Mouse (Mus musculus): ENCODE data around the gene Cul4a. TPM values are rescaled to one million over a fixed set of nuclear protein-coding genes. Genes with fewer than 3 reads are reported as not detected.

The Cul4a gene
- total and polyA plus RNA-seq, 2 experiments from 2014 or later = 59.4 to 101 TPM

DNA sequence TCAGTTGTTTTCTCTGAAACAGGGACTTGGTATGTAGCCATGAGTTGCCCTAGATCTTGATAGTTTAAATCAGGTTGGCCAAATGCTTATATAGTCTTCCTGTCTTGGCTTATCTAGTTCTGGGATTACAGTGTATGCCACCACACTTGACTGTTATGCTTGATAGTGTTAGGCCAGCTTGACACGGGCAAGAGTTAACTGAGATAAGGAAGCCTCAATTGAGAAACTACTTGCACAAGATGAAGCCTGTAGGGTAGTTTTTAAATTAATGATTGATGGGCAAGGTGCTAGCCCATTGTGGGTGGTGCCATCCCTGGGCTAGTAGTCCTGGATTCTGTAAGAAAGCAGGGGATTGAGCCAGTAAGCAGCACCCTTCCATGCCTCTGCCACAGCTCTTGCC, 58.1 kb downstream of the Cul4a start:
- no peak for ATAC-seq
- H3K4me2 ChIP-seq (ENCODE audit: low read depth) = no peak overlapping the region
- peaks cover 7% of the 10 kb centered on the region; the same call in 1 of the 2 replicates for H3K4me1 ChIP-seq (ENCODE audit: insufficient read depth)
- H3K9me3 ChIP-seq (ENCODE audit: low read length) = no peaks in the 10 kb centered on the region
- WGBS = 95% methylated on average over 1 of the region's 1 CpGs
- H3K27ac ChIP-seq (ENCODE audit: low read depth, low read length) = no peak overlapping the region
- H3K36me3 ChIP-seq (ENCODE audit: insufficient read depth) = peaks cover 6% of the 10 kb centered on the region; the same call in 1 of the 2 replicates
- H3K27me3 ChIP-seq (ENCODE audit: insufficient read depth, low read length) = no peaks in the 10 kb centered on the region
- no peak overlapping the region for H3K4me3 ChIP-seq (ENCODE audit: low read depth, low read length)
- no peak overlapping the region for H3K9ac ChIP-seq
- DNase-seq = no peak
- TF ChIP-seq CTCF (IDR thresholded peaks at IDR 0.05; ENCODE audit: low read depth) = no peak

- ATAC-seq = no peak
- Histone ChIP-seq H3K9me3 (ENCODE audit: low read length) (no peaks in the 10 kb centered on the region), H3K4me3 (ENCODE audit: low read depth, low read length) (no peak overlapping the region), H3K4me2 (ENCODE audit: low read depth) (no peak overlapping the region), H3K9ac (no peak overlapping the region), H3K36me3 (ENCODE audit: insufficient read depth) (peaks cover 11% of the 10 kb centered on the region), H3K27me3 (ENCODE audit: insufficient read depth, low read length) (no peaks in the 10 kb centered on the region), H3K4me1 (ENCODE audit: insufficient read depth) (0 out of 2 replicates have a peak, but pooled peaks cover 6% of the 10 kb centered on the region), H3K27ac (ENCODE audit: low read depth, low read length) (no peak overlapping the region)
- 88% methylated on average over 5 of the region's 5 CpGs for WGBS
- DNase-seq = no peak
- no peak for TF ChIP-seq CTCF (IDR thresholded peaks at IDR 0.05; ENCODE audit: low read depth)
Observed at GRCm38 (mm10) chr8:13164361-13164760, 58.9 kb downstream of the Cul4a start.

DNA sequence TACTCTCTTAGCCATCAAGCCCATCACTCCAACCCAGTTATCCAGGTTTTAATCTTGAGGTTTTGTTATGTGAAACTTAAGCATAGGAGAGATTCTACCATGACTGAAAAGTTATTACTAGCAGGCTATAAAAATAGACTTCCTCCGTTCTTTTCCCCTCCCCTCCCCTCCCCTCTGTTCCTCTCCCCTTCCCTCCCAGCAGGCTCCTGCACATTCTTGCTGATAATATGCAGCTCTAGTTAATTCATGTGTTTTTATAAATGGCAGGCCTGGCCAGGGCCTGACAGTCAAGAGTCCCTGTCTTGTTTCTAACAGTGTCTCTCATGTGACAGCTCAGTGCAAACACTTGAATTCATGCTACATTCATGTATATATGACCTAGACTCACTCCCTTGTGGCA, 65.1 kb downstream of the Cul4a start:
- no peak overlapping the region for H3K4me3 ChIP-seq (ENCODE audit: low read depth, low read length)
- H3K36me3 ChIP-seq (ENCODE audit: insufficient read depth) = peaks cover 60% of the 10 kb centered on the region
- WGBS = 69% methylated on average over 1 of the region's 1 CpGs

GRCm38 (mm10) chr8:13174305-13174704, 68.9 kb downstream of the Cul4a start:
- TF ChIP-seq CTCF (IDR thresholded peaks at IDR 0.05; ENCODE audit: low read depth) = no peak
- Histone ChIP-seq H3K27ac (ENCODE audit: low read depth, low read length) (no peak overlapping the region), H3K36me3 (ENCODE audit: insufficient read depth) (peaks cover 80% of the 10 kb centered on the region), H3K9me3 (ENCODE audit: low read length) (no peaks in the 10 kb centered on the region), H3K4me3 (ENCODE audit: low read depth, low read length) (no peak overlapping the region), H3K4me2 (ENCODE audit: low read depth) (no peak overlapping the region), H3K27me3 (ENCODE audit: insufficient read depth, low read length) (no peaks in the 10 kb centered on the region), H3K9ac (no peak overlapping the region), H3K4me1 (ENCODE audit: insufficient read depth) (no peaks in the 10 kb centered on the region)
- no peak for ATAC-seq
- DNase-seq = no peak
- WGBS = 90% methylated on average over 4 of the region's 4 CpGs

More for the DNA sequence above, 65.1 kb downstream of the Cul4a start:
- DNase-seq (no peak), ATAC-seq (no peak)
- no peaks in the 10 kb centered on the region for H3K27me3 ChIP-seq (ENCODE audit: insufficient read depth, low read length)
- no peaks in the 10 kb centered on the region for H3K4me1 ChIP-seq (ENCODE audit: insufficient read depth)
- no peak overlapping the region for H3K27ac ChIP-seq (ENCODE audit: low read depth, low read length)
- H3K9ac ChIP-seq = no peak overlapping the region
- no peaks in the 10 kb centered on the region for H3K9me3 ChIP-seq (ENCODE audit: low read length)
- no peak overlapping the region for H3K4me2 ChIP-seq (ENCODE audit: low read depth)
- TF ChIP-seq CTCF (IDR thresholded peaks at IDR 0.05; ENCODE audit: low read depth) = no peak

GRCm38 (mm10) chr8:13174811-13175210, 69.4 kb downstream of the Cul4a start:
- ATAC-seq (no peak), DNase-seq (no peak)
- Histone ChIP-seq H3K9me3 (ENCODE audit: low read length) (no peaks in the 10 kb centered on the region), H3K4me3 (ENCODE audit: low read depth, low read length) (no peak overlapping the region), H3K27me3 (ENCODE audit: insufficient read depth, low read length) (no peaks in the 10 kb centered on the region), H3K27ac (ENCODE audit: low read depth, low read length) (no peak overlapping the region), H3K4me2 (ENCODE audit: low read depth) (no peak overlapping the region), H3K4me1 (ENCODE audit: insufficient read depth) (no peaks in the 10 kb centered on the region), H3K9ac (no peak overlapping the region), H3K36me3 (ENCODE audit: insufficient read depth) (peaks cover 76% of the 10 kb centered on the region)
- WGBS = 83% methylated on average over 4 of the region's 4 CpGs
- TF ChIP-seq CTCF (IDR thresholded peaks at IDR 0.05; ENCODE audit: low read depth) = no peak

GRCm38 (mm10) chr8:13175650-13176049, 70.2 kb downstream of the Cul4a start:
- DNase-seq = no peak
- Histone ChIP-seq H3K4me1 (ENCODE audit: insufficient read depth) (no peaks in the 10 kb centered on the region), H3K4me3 (ENCODE audit: low read depth, low read length) (no peak overlapping the region), H3K9ac (no peak overlapping the region), H3K27me3 (ENCODE audit: insufficient read depth, low read length) (no peaks in the 10 kb centered on the region), H3K4me2 (ENCODE audit: low read depth) (no peak overlapping the region), H3K27ac (ENCODE audit: low read depth, low read length) (no peak overlapping the region), H3K9me3 (ENCODE audit: low read length) (no peaks in the 10 kb centered on the region), H3K36me3 (ENCODE audit: insufficient read depth) (peaks cover 71% of the 10 kb centered on the region)
- TF ChIP-seq CTCF (IDR thresholded peaks at IDR 0.05; ENCODE audit: low read depth) = no peak
- ATAC-seq = no peak
- 90% methylated on average over 1 of the region's 1 CpGs for WGBS

DNA sequence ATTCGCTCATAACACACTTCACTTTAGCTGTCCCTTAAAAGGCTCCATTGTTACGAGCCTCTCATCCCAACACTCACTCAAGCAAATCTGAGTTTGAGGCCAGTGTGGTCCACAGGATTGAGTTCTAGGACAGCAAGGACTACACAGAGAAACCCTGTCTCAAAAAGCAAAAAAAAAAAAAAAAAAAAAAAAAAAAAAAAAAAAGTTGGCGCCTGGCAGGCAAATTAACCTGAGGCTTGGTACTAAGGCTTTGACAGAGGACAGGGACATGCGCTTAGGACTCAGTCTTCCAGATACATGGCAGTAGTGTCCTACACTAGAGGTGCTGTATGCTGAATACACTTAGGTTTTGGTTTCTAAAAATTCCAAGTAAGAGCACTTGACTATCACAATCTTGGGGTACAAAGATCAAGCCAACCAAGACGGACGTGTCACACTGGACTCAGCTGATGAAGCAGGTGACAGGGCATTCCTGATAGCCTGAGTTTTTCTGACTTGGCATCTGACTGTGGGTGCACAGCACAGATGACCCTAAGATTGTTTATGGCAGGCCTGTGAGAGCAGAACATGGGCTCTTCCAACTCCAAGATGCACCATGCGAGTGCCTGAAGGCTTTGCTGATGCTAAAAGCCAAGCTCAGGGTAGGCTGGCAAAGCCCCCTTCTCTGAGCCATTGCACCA, 71.9 kb downstream of the Cul4a start:
- Histone ChIP-seq H3K27me3 (ENCODE audit: insufficient read depth, low read length) (no peaks in the 10 kb centered on the region), H3K4me2 (ENCODE audit: low read depth) (no peak overlapping the region), H3K27ac (ENCODE audit: low read depth, low read length) (no peak overlapping the region), H3K36me3 (ENCODE audit: insufficient read depth) (peaks cover 63% of the 10 kb centered on the region), H3K9me3 (ENCODE audit: low read length) (no peaks in the 10 kb centered on the region), H3K9ac (no peak overlapping the region), H3K4me3 (ENCODE audit: low read depth, low read length) (no peak overlapping the region), H3K4me1 (ENCODE audit: insufficient read depth) (no peaks in the 10 kb centered on the region)
- TF ChIP-seq CTCF (IDR thresholded peaks at IDR 0.05; ENCODE audit: low read depth) = no peak
- DNase-seq (no peak), ATAC-seq (no peak)
- WGBS = 89% methylated on average over 7 of the region's 7 CpGs

Data from forebrain, postnatal 0 days (tissue).